Mouse (Mus musculus) heart, postnatal 0 days (tissue): ENCODE measurements at regions not wholly inside any gene's neighbourhood (a gene's known extent, or its start where the extent isn't known, plus 50 kb on each side); places are given as distances from the start of the nearest gene placed in this dataset.

Experiments used
- ATAC-seq: fragments of 200-750 bp; cut with Nextera tagmentation; 2 replicates; pipeline ENCODE4 v1.8.0; 2017; ENCODE audit warnings: low read depth, moderate number of reproducible peaks, moderate library complexity; ENCODE audit not compliant: insufficient read depth
- DNase-seq: peaks from one replicate; pipeline ENCODE4 v3.0.0-alpha.2; 2016; ENCODE audit warnings: low spot score
- H3K27ac ChIP-seq: fragments of 300-500 bp; sonication (generic); 2 replicates; pipeline ENCODE4 v1.5.1; 2014; ENCODE audit warnings: low read depth, mild to moderate bottlenecking
- H3K27me3 ChIP-seq: fragments of 300-500 bp; sonication (generic); 2 replicates; pipeline ENCODE4 v1.6.1; 2014; ENCODE audit warnings: low read length, mixed read lengths; ENCODE audit not compliant: control insufficient read depth, insufficient read depth
- H3K36me3 ChIP-seq: fragments of 300-500 bp; sonication (generic); replicated peaks from 2 replicates; pipeline ENCODE4 v1.6.1; 2014; ENCODE audit warnings: low read length, mixed read lengths; ENCODE audit not compliant: control insufficient read depth, insufficient read depth
- H3K4me1 ChIP-seq: fragments of 300-500 bp; sonication (generic); 2 replicates; pipeline ENCODE4 v1.6.1; 2014; ENCODE audit warnings: antibody characterized with exemption; ENCODE audit not compliant: control insufficient read depth, insufficient read depth
- H3K4me2 ChIP-seq: fragments of 300-500 bp; sonication (generic); 2 replicates; pipeline ENCODE4 v1.6.1; 2014; ENCODE audit warnings: low read depth, mild to moderate bottlenecking, low read length, moderate library complexity
- H3K4me3 ChIP-seq: fragments of 300-500 bp; sonication (generic); 2 replicates; pipeline ENCODE4 v1.5.1; 2014; ENCODE audit warnings: low read depth, low read length
- H3K9ac ChIP-seq: fragments of 300-500 bp; sonication (generic); replicated peaks from 2 replicates; pipeline ENCODE4 v1.6.1; 2014; ENCODE audit warnings: low read depth, low read length, mixed read lengths
- H3K9me3 ChIP-seq: fragments of 300-500 bp; sonication (generic); replicated peaks from 2 replicates; pipeline ENCODE4 v1.6.1; 2016; ENCODE audit warnings: low read length; ENCODE audit not compliant: control insufficient read depth
- CTCF ChIP-seq: IDR thresholded peaks from 2 replicates; pipeline ENCODE4 v1.5.1; 2016; ENCODE audit warnings: antibody characterized with exemption, control low read depth, low read depth
- EP300 ChIP-seq: IDR thresholded peaks from 2 replicates; pipeline ENCODE4 v1.6.1; 2016; ENCODE audit warnings: antibody characterized with exemption, low read depth
- WGBS: fragments of 180-500 bp; shearing (Covaris S2); extraction: QIAGEN DNeasy Blood & Tissue Kit; methylation state at CpG from one replicate; pipeline ENCODE4 v1.1.7; 2014; 5-methylcytosine and 5-hydroxymethylcytosine counted together

GRCm38 (mm10) chr12:26758657-26759325 lies 289.8 kb downstream of the Cmpk2 start:
- Histone ChIP-seq H3K4me1 (no peaks in the 10 kb centered on the region), H3K4me3 (no peak overlapping the region), H3K27ac (no peak overlapping the region), H3K9me3 (no peaks in the 10 kb centered on the region), H3K9ac (no peak overlapping the region), H3K4me2 (no peak overlapping the region), H3K27me3 (no peaks in the 10 kb centered on the region), H3K36me3 (no peaks in the 10 kb centered on the region)
- ATAC-seq (no peak), DNase-seq (no peak)
- WGBS: 79% methylated on average over 9 of the region's 9 CpGs
- TF ChIP-seq EP300 (no peak), CTCF (no peak)

DNA sequence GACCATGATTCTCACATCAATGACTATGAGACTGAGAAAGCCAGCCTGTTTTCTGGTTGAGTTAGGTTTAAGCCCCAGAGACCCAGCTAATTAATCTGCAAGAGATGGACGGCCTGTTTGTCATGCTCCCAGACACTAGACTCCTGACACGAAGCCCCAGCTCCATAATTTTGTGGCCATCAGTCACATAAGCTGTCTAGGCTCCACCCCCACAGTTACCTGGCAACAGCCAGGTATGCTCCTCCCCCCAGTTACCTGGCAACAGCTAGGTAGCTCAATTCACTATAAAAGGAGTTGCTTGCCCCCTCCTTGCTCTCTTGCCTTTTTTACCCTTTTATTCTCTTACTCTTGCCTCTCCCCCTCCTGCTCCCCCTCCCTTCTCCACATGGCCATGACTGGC lies 287.3 kb downstream of the Cmpk2 start:
- no peaks in the 10 kb centered on the region for H3K36me3 ChIP-seq
- no peaks in the 10 kb centered on the region for H3K9me3 ChIP-seq
- H3K4me2 ChIP-seq: no peak overlapping the region
- H3K4me3 ChIP-seq: no peak overlapping the region
- no peak overlapping the region for H3K27ac ChIP-seq
- H3K4me1 ChIP-seq: no peaks in the 10 kb centered on the region
- DNase-seq (no peak), ATAC-seq (no peak)
- no peak for TF ChIP-seq CTCF
- no peak for TF ChIP-seq EP300
- no peak overlapping the region for H3K9ac ChIP-seq
- WGBS: 62% methylated on average over 2 of the region's 2 CpGs
- no peaks in the 10 kb centered on the region for H3K27me3 ChIP-seq

- H3K9me3 ChIP-seq: no peaks in the 10 kb centered on the region
Measured at GRCm38 (mm10) chr12:26754611-26755010, 285.6 kb downstream of the Cmpk2 start.

GRCm38 (mm10) chr12:26734558-26734897 lies 265.5 kb downstream of the Cmpk2 start:
- H3K9ac ChIP-seq: no peak overlapping the region
- H3K27ac ChIP-seq: no peak overlapping the region
- WGBS: 72% methylated on average over 3 of the region's 3 CpGs
- no peaks in the 10 kb centered on the region for H3K36me3 ChIP-seq
- H3K27me3 ChIP-seq: no peaks in the 10 kb centered on the region
- H3K4me1 ChIP-seq: no peaks in the 10 kb centered on the region
- no peak overlapping the region for H3K4me3 ChIP-seq
- ATAC-seq: no peak
- no peaks in the 10 kb centered on the region for H3K9me3 ChIP-seq
- no peak for DNase-seq
- TF ChIP-seq CTCF (no peak), EP300 (no peak)
- no peak overlapping the region for H3K4me2 ChIP-seq

More at GRCm38 (mm10) chr12:26754611-26755010, 285.6 kb downstream of the Cmpk2 start:
- Histone ChIP-seq H3K36me3 (no peaks in the 10 kb centered on the region), H3K4me2 (no peak overlapping the region), H3K4me3 (no peak overlapping the region), H3K27ac (no peak overlapping the region), H3K9ac (no peak overlapping the region), H3K4me1 (no peaks in the 10 kb centered on the region), H3K27me3 (no peaks in the 10 kb centered on the region)
- DNase-seq: no peak
- no peak for ATAC-seq
- 76% methylated on average over 2 of the region's 2 CpGs for WGBS
- no peak for TF ChIP-seq EP300
- no peak for TF ChIP-seq CTCF

DNA sequence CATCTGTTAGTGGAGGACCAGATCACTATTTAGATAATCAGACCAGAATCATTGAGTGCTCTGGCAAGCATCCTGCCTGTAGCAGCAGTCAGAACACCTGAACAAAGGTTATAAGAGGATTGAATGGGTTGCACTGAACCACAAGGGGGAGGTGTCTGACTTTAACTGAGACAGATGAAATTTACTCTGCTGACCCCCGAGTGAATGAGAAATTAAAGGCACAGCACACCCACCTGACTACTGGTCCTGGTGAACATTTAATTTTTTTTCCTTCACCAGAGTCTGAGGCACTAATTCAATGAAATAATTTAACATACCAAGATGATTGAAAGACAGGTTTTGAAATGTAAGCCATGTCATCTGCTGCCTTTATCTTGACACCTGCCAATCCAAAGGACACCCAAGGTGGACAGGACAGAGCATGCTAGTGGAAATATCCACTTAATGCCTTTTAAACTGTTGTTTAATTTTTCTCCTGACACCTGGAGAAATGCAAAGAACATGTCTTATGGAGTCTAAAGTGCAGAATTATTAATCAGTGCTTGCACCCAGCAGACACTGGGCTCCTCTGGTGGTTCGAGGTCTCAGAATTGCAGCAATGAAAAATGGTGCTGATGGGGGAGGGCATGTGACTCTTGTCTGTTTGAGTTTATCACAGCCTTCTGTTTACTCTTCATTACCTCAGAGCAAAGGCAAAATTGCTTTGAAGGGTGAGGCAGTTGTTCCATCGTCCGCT lies 265.0 kb downstream of the Cmpk2 start:
- H3K4me2 ChIP-seq: no peak overlapping the region
- H3K4me1 ChIP-seq: no peaks in the 10 kb centered on the region
- 57% methylated on average over 4 of the region's 4 CpGs for WGBS
- no peak overlapping the region for H3K4me3 ChIP-seq
- no peak overlapping the region for H3K9ac ChIP-seq
- no peak for DNase-seq
- TF ChIP-seq CTCF (peak; percentile 33), EP300 (no peak)
- no peaks in the 10 kb centered on the region for H3K36me3 ChIP-seq
- no peak overlapping the region for H3K27ac ChIP-seq
- H3K9me3 ChIP-seq: no peaks in the 10 kb centered on the region
- H3K27me3 ChIP-seq: no peaks in the 10 kb centered on the region
- no peak for ATAC-seq
